Mouse (Mus musculus) stomach, embryonic 14.5 days (tissue): ENCODE measurements around the gene Cmtm3. TPM values are rescaled to one million over a fixed set of nuclear protein-coding genes. Genes with fewer than 3 reads are reported as not detected.
A peak's percentile ranks its signal among the peaks of the same experiment; 100 is the strongest.

Experiments
- ATAC-seq: fragments of 200-750 bp; cut with Nextera tagmentation; 2 replicates; pipeline ENCODE4 v1.8.0; 2017; ENCODE audit warnings: low read depth, moderate TSS enrichment; ENCODE audit not compliant: insufficient number of reproducible peaks, insufficient read depth, low FRiP score
- H3K27ac ChIP-seq: fragments of 300-500 bp; sonication (generic); 2 replicates; pipeline ENCODE4 v1.5.1; 2014; ENCODE audit warnings: mild to moderate bottlenecking, low read length, moderate library complexity, mixed read lengths
- H3K27me3 ChIP-seq: fragments of 300-500 bp; sonication (generic); 2 replicates; pipeline ENCODE4 v1.6.1; 2014; ENCODE audit warnings: low read length, control low read depth, mixed read lengths; ENCODE audit not compliant: control insufficient read depth, insufficient read depth
- H3K36me3 ChIP-seq: fragments of 300-500 bp; sonication (generic); 2 replicates; pipeline ENCODE4 v1.6.1; 2014; ENCODE audit warnings: mild to moderate bottlenecking, control low read depth, low read length, moderate library complexity, mixed read lengths; ENCODE audit not compliant: control insufficient read depth, insufficient read depth
- H3K4me1 ChIP-seq: fragments of 300-500 bp; sonication (generic); 2 replicates; pipeline ENCODE4 v1.6.1; 2014; ENCODE audit warnings: low read length, control low read depth, mixed read lengths; ENCODE audit not compliant: control insufficient read depth, insufficient read depth
- H3K4me2 ChIP-seq: fragments of 300-500 bp; sonication (generic); replicated peaks from 2 replicates; pipeline ENCODE4 v1.6.1; 2014; ENCODE audit warnings: low read depth, low read length, control low read depth
- H3K4me3 ChIP-seq: fragments of 300-500 bp; sonication (generic); 2 replicates; pipeline ENCODE4 v1.5.1; 2014; ENCODE audit warnings: low read depth, low read length, control low read depth
- H3K9ac ChIP-seq: fragments of 300-500 bp; sonication (generic); replicated peaks from 2 replicates; pipeline ENCODE4 v1.6.1; 2014; ENCODE audit warnings: low read depth, mild to moderate bottlenecking, control low read depth, low read length, moderate library complexity, mixed read lengths
- H3K9me3 ChIP-seq: fragments of 300-500 bp; sonication (generic); 2 replicates; pipeline ENCODE4 v1.6.1; 2016; ENCODE audit warnings: low read depth, low read length, control low read depth; ENCODE audit not compliant: control insufficient read depth
- WGBS: fragments of 180-500 bp; shearing (Covaris S2); extraction: QIAGEN DNeasy Blood & Tissue Kit; methylation state at CpG from one replicate; pipeline ENCODE4 v1.1.7; 2014; 5-methylcytosine and 5-hydroxymethylcytosine counted together
- polyA plus RNA-seq: library from polyadenylated mRNA; unstranded; fragments of >200 nt; fragmentation: Nextera tagmentation; extraction: Ambion mirVana; gene quantifications from 2 replicates; pipeline ENCODE4 v1.2.1, GENCODE M21; 2014

Cmtm3 gene
- polyA plus RNA-seq, 1 experiment from 2014 or later = 155 TPM

GRCm38 (mm10) chr8:104337890-104338289 lies 1.3 kb upstream of the Cmtm3 start:
- Histone ChIP-seq H3K4me2 (no peak overlapping the region), H3K9me3 (no peaks in the 10 kb centered on the region), H3K4me1 (0 out of 2 replicates have a peak, but pooled peaks cover 6% of the 10 kb centered on the region), H3K36me3 (no peaks in the 10 kb centered on the region), H3K27ac (no peak overlapping the region), H3K4me3 (no peak overlapping the region), H3K27me3 (no peaks in the 10 kb centered on the region), H3K9ac (no peak overlapping the region)
- no peak for ATAC-seq
- WGBS = 47% methylated on average over 3 of the region's 3 CpGs

- H3K27me3 ChIP-seq = no peaks in the 10 kb centered on the region
- H3K36me3 ChIP-seq = peaks cover under 1% of the 10 kb centered on the region; the same call in 1 of the 2 replicates
- 0 out of 2 replicates have a peak, but pooled peaks cover 6% of the 10 kb centered on the region for H3K4me1 ChIP-seq
- H3K9me3 ChIP-seq = no peaks in the 10 kb centered on the region
- H3K4me2 ChIP-seq = peak overlapping the region; percentile 65
- H3K27ac ChIP-seq = peak overlapping the region; percentile 80; the same call in 1 of the 2 replicates
- peak overlapping the region; percentile 69 for H3K4me3 ChIP-seq
- ATAC-seq = peak; percentile 2; the same call in 1 of the 2 replicates
- peak overlapping the region; percentile 84 for H3K9ac ChIP-seq
- 2% methylated on average over 6 of the region's 6 CpGs for WGBS
Observed at GRCm38 (mm10) chr8:104339983-104340232, 698 bp downstream of the Cmtm3 start.

- Histone ChIP-seq H3K9ac (peak overlapping the region; percentile 84), H3K9me3 (no peaks in the 10 kb centered on the region), H3K27ac (peak overlapping the region; percentile 80), H3K4me3 (peak overlapping the region; percentile 69), H3K4me1 (0 out of 2 replicates have a peak, but pooled peaks cover 6% of the 10 kb centered on the region), H3K36me3 (peaks cover 5% of the 10 kb centered on the region; the same call in 1 of the 2 replicates), H3K4me2 (peak overlapping the region; percentile 65), H3K27me3 (no peaks in the 10 kb centered on the region)
- peak; percentile 73 for ATAC-seq
- 1% methylated on average over 54 of the region's 54 CpGs for WGBS
Observed at GRCm38 (mm10) chr8:104340233-104341105, 1.3 kb downstream of the Cmtm3 start.

GRCm38 (mm10) chr8:104341106-104341561 lies 1.9 kb downstream of the Cmtm3 start:
- Histone ChIP-seq H3K4me2 (peak overlapping the region; percentile 65), H3K4me1 (0 out of 2 replicates have a peak, but pooled peaks cover 6% of the 10 kb centered on the region), H3K4me3 (peak overlapping the region; percentile 69), H3K9me3 (no peaks in the 10 kb centered on the region), H3K27me3 (no peaks in the 10 kb centered on the region), H3K27ac (peak overlapping the region; percentile 80), H3K36me3 (peaks cover 10% of the 10 kb centered on the region; the same call in 1 of the 2 replicates), H3K9ac (peak overlapping the region; percentile 84)
- peak; percentile 72 for ATAC-seq
- 1% methylated on average over 24 of the region's 24 CpGs for WGBS

GRCm38 (mm10) chr8:104341678-104342077 lies 2.5 kb downstream of the Cmtm3 start:
- H3K9ac ChIP-seq = no peak overlapping the region
- peaks cover 14% of the 10 kb centered on the region for H3K36me3 ChIP-seq
- peak overlapping the region; percentile 69 for H3K4me3 ChIP-seq
- H3K4me1 ChIP-seq = 0 out of 2 replicates have a peak, but pooled peaks cover 6% of the 10 kb centered on the region
- 49% methylated on average over 6 of the region's 6 CpGs for WGBS
- peak overlapping the region; percentile 65 for H3K4me2 ChIP-seq
- no peak for ATAC-seq
- H3K27me3 ChIP-seq = no peaks in the 10 kb centered on the region
- H3K27ac ChIP-seq = peak overlapping the region; percentile 80; the same call in 1 of the 2 replicates
- no peaks in the 10 kb centered on the region for H3K9me3 ChIP-seq

GRCm38 (mm10) chr8:104342426-104342825 lies 3.2 kb downstream of the Cmtm3 start:
- Histone ChIP-seq H3K9me3 (no peaks in the 10 kb centered on the region), H3K36me3 (peaks cover 21% of the 10 kb centered on the region), H3K4me1 (0 out of 2 replicates have a peak, but pooled peaks cover 6% of the 10 kb centered on the region), H3K27me3 (no peaks in the 10 kb centered on the region), H3K9ac (no peak overlapping the region), H3K27ac (no peak overlapping the region), H3K4me2 (no peak overlapping the region), H3K4me3 (no peak overlapping the region)
- 75% methylated on average over 5 of the region's 5 CpGs for WGBS
- ATAC-seq = no peak

GRCm38 (mm10) chr8:104343957-104344356 lies 4.7 kb downstream of the Cmtm3 start:
- no peak for ATAC-seq

GRCm38 (mm10) chr8:104344622-104345021 lies 5.4 kb downstream of the Cmtm3 start:
- no peak overlapping the region for H3K9ac ChIP-seq
- 86% methylated on average over 5 of the region's 5 CpGs for WGBS
- peaks cover 21% of the 10 kb centered on the region for H3K36me3 ChIP-seq
- H3K9me3 ChIP-seq = no peaks in the 10 kb centered on the region
- no peak overlapping the region for H3K4me3 ChIP-seq
- H3K4me2 ChIP-seq = no peak overlapping the region
- no peak for ATAC-seq
- H3K27ac ChIP-seq = no peak overlapping the region
- H3K27me3 ChIP-seq = no peaks in the 10 kb centered on the region
- H3K4me1 ChIP-seq = 0 out of 2 replicates have a peak, but pooled peaks cover 6% of the 10 kb centered on the region

More at GRCm38 (mm10) chr8:104343957-104344356, 4.7 kb downstream of the Cmtm3 start:
- Histone ChIP-seq H3K4me1 (0 out of 2 replicates have a peak, but pooled peaks cover 6% of the 10 kb centered on the region), H3K36me3 (peaks cover 21% of the 10 kb centered on the region), H3K9ac (no peak overlapping the region), H3K27me3 (no peaks in the 10 kb centered on the region), H3K4me3 (no peak overlapping the region), H3K9me3 (no peaks in the 10 kb centered on the region), H3K4me2 (no peak overlapping the region), H3K27ac (no peak overlapping the region)
- WGBS = 15% methylated on average over 7 of the region's 7 CpGs
